Mouse (Mus musculus): Measurements from ENCODE around the gene Zfp184. TPM values are rescaled to one million over a fixed set of nuclear protein-coding genes. Genes with fewer than 3 reads are reported as not detected.

Zfp184 gene
- polyA plus RNA-seq, 1 experiment: 0.76 TPM

- Histone ChIP-seq H3K27ac (ENCODE audit: insufficient read depth, low read depth, low read length) (no peak overlapping the region), H3K4me1 (ENCODE audit: control insufficient read depth, insufficient read depth, low read length) (peaks cover 13% of the 10 kb centered on the region), H3K4me3 (ENCODE audit: insufficient read depth, low read length) (peak overlapping the region; percentile 50)
- no peak for TF ChIP-seq CTCF (IDR thresholded peaks at IDR 0.05; ENCODE audit: low read depth, low read length)
- TF ChIP-seq POLR2A (IDR thresholded peaks at IDR 0.05; ENCODE audit: borderline replicate concordance, low read depth, low read length): no peak
These were observed 52.4 kb downstream of the Zfp184 start for GRCm38 (mm10) chr13:21997201-21997820.

GRCm38 (mm10) chr13:21997821-21998220 lies 52.9 kb downstream of the Zfp184 start:
- TF ChIP-seq POLR2A (IDR thresholded peaks at IDR 0.05; ENCODE audit: borderline replicate concordance, low read depth, low read length): no peak
- TF ChIP-seq CTCF (IDR thresholded peaks at IDR 0.05; ENCODE audit: low read depth, low read length): no peak
- no peak overlapping the region for H3K4me3 ChIP-seq (ENCODE audit: insufficient read depth, low read length)

GRCm38 (mm10) chr13:21998412-21998811 lies 53.5 kb downstream of the Zfp184 start:
- Histone ChIP-seq H3K4me1 (ENCODE audit: control insufficient read depth, insufficient read depth, low read length) (peaks cover 23% of the 10 kb centered on the region), H3K4me3 (ENCODE audit: insufficient read depth, low read length) (no peak overlapping the region), H3K27ac (ENCODE audit: insufficient read depth, low read depth, low read length) (no peak overlapping the region)
- TF ChIP-seq CTCF (IDR thresholded peaks at IDR 0.05; ENCODE audit: low read depth, low read length) (no peak), POLR2A (IDR thresholded peaks at IDR 0.05; ENCODE audit: borderline replicate concordance, low read depth, low read length) (no peak)

More at GRCm38 (mm10) chr13:21997821-21998220, 52.9 kb downstream of the Zfp184 start:
- Histone ChIP-seq H3K27ac (ENCODE audit: insufficient read depth, low read depth, low read length) (no peak overlapping the region), H3K4me1 (ENCODE audit: control insufficient read depth, insufficient read depth, low read length) (peaks cover 17% of the 10 kb centered on the region)

DNA sequence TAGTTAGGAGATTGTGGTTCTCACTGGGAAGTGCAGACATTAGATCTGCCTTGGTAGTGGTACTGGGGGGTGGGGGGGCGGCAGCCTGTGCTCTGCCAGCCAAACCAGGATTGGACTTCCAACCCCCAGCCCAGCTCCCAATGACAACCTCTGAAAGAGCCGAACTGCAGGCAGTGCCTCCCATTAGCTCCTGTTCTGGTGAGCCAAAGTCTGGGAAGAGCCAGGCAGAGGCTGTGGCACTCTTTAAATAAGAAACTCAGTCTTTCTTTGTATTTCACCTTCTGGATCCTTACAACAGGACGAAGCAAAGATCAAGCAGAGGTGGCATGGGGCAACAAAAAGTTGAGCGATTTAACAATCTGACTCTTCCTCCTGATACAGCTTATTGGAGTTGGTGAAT lies 54.3 kb downstream of the Zfp184 start:
- Histone ChIP-seq H3K4me1 (ENCODE audit: control insufficient read depth, insufficient read depth, low read length) (peaks cover 29% of the 10 kb centered on the region), H3K4me3 (ENCODE audit: insufficient read depth, low read length) (no peak overlapping the region), H3K27ac (ENCODE audit: insufficient read depth, low read depth, low read length) (no peak overlapping the region)
- TF ChIP-seq POLR2A (IDR thresholded peaks at IDR 0.05; ENCODE audit: borderline replicate concordance, low read depth, low read length) (no peak), CTCF (IDR thresholded peaks at IDR 0.05; ENCODE audit: low read depth, low read length) (no peak)

DNA sequence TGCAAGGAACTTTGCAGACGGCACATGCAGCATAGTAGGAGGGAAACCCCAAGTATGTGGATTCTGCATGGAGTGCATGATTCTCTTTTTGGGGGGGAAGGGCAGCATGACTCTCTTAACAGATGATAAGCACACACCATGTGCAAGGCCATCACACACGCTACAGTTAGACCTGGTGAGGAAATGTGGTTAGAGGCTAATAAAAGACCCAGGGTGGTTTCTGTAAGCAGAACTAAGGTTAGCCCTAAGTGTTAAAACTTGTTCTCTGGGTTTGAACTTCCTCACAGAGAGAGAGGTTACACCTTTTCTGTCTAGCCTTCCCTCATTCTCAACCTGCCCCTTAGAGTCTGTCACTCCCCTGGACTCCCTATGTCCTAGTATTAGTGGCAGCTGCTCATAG lies 56.5 kb downstream of the Zfp184 start:
- H3K4me3 ChIP-seq (ENCODE audit: insufficient read depth, low read length): peak overlapping the region; percentile 35
- H3K4me1 ChIP-seq (ENCODE audit: control insufficient read depth, insufficient read depth, low read length): peaks cover 36% of the 10 kb centered on the region
- peak overlapping the region; percentile 35 for H3K27ac ChIP-seq (ENCODE audit: insufficient read depth, low read depth, low read length)
- TF ChIP-seq CTCF (IDR thresholded peaks at IDR 0.05; ENCODE audit: low read depth, low read length) (no peak), POLR2A (IDR thresholded peaks at IDR 0.05; ENCODE audit: borderline replicate concordance, low read depth, low read length) (no peak)

DNA sequence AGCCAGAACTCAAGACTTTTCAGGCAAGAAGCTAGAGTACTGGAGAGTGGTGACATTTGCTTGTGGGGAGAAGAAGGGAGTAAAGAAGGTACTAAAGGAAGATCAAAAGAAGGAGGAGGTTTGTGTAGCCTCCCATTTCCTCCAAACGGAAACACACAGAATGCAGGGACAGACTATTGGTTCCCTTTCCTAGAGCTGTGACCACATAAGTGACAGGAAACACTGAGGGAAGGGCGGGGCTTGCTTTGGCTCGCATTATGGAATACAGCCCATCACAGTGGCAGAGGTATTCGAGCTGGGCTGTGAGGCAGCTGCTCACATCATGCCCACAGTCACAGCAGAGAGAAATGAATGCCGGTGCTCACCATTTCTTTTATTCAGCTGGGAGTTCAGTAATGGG lies 56.9 kb downstream of the Zfp184 start:
- Histone ChIP-seq H3K27ac (ENCODE audit: insufficient read depth, low read depth, low read length) (peak overlapping the region; percentile 35), H3K4me1 (ENCODE audit: control insufficient read depth, insufficient read depth, low read length) (peaks cover 36% of the 10 kb centered on the region), H3K4me3 (ENCODE audit: insufficient read depth, low read length) (peak overlapping the region; percentile 35)
- TF ChIP-seq POLR2A (IDR thresholded peaks at IDR 0.05; ENCODE audit: borderline replicate concordance, low read depth, low read length) (no peak), CTCF (IDR thresholded peaks at IDR 0.05; ENCODE audit: low read depth, low read length) (no peak)

DNA sequence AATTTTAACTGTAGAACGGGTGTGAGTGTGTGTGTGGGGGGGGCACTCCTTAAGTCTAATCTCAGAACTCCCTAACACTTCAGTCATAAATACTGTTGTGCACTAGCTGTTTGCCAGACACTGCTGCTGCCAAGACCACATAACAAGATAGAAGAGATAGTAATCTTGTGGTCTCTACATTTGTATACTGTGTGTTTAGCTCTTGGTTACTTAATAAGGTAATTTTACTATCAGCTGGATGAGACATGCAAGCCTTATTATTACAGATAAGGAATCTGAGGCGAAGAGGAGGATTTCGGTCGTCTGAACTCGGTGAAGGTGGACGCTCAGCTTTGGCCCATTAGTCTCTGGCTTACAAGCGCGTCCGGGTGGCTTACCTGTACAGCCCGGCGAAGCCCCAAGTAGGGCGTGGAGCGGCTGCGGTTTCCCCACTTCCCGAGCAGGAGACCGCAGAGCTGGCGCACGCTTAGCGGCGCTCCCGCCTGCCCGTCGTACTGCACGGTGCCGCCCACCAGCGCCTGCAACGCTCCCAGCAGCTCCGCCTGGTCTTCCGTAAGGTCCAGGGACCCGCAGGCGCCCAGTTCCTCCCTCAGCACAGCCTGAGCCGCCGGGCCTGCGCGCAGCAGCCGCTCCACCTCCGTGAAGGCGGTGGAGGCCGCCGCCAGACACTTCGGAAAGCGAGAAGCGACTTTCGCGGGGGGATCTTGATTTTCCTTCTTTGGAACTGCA lies 60.9 kb downstream of the Zfp184 start:
- Histone ChIP-seq H3K4me3 (ENCODE audit: insufficient read depth, low read length) (peak overlapping the region; percentile 75), H3K4me1 (ENCODE audit: control insufficient read depth, insufficient read depth, low read length) (peaks cover 37% of the 10 kb centered on the region), H3K27ac (ENCODE audit: insufficient read depth, low read depth, low read length) (no peak overlapping the region)
- TF ChIP-seq POLR2A (IDR thresholded peaks at IDR 0.05; ENCODE audit: borderline replicate concordance, low read depth, low read length): no peak
- no peak for TF ChIP-seq CTCF (IDR thresholded peaks at IDR 0.05; ENCODE audit: low read depth, low read length)

DNA sequence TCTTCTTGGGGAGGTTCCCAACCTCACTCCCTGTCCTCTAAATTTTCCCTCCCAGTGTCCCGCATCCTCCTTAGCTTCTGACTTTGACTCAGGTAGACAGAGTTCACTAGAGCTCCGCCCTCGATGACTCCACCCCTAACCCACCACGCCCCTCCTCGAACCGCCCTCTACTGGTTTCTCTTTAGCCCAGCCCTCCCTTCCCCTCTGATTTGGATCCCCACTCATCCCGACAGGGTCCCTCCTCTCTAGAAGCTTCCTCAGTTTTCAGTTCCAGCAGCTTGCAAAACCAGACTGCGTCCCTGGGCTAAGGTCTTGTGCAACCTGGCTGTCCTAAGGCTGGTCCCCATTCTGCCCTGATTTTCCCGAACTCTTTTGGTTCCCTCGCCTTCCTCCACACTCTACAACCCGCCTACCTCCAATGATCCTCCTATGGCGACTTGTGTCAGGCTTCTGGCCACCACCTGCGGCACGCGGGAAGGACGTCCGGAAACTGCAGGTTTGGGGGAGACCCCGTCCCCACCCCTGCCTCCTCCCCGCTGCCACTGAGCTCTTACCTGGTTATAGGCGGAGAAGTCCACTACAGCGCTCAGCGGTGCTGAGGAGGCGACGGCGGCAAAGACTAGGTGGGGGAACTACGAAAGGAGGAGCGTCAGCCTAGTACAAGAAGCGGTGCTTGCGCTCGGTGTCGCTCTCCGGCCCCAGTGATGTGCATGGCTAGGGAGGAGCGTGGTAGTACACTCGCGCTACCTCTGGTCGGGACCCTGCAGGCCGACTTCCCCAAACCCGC lies 61.6 kb downstream of the Zfp184 start:
- no peak overlapping the region for H3K27ac ChIP-seq (ENCODE audit: insufficient read depth, low read depth, low read length)
- H3K4me1 ChIP-seq (ENCODE audit: control insufficient read depth, insufficient read depth, low read length): peaks cover 30% of the 10 kb centered on the region
- TF ChIP-seq CTCF (IDR thresholded peaks at IDR 0.05; ENCODE audit: low read depth, low read length): no peak
- no peak for TF ChIP-seq POLR2A (IDR thresholded peaks at IDR 0.05; ENCODE audit: borderline replicate concordance, low read depth, low read length)
- peak overlapping the region; percentile 75 for H3K4me3 ChIP-seq (ENCODE audit: insufficient read depth, low read length)

DNA sequence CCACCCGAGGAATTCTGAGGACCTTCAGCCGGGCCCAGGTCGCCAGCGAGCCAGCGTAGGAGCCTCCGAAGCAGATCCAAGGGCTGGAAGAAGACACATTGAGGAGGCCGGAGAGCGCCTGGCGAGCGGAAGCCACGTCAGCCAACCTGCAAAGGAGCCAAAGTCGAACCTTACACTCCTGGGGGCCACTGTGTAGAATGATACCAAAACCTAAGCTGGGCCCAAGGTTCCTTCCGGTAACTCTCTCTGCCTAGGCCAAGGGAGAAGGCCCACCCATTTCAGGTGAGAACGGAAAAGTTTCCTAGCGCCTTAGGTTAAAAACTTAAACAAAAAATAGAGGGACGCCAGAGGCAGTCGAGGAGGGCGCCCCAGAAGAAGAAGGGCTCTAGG lies 62.2 kb downstream of the Zfp184 start:
- Histone ChIP-seq H3K4me3 (ENCODE audit: insufficient read depth, low read length) (peak overlapping the region; percentile 75), H3K27ac (ENCODE audit: insufficient read depth, low read depth, low read length) (no peak overlapping the region), H3K4me1 (ENCODE audit: control insufficient read depth, insufficient read depth, low read length) (peaks cover 26% of the 10 kb centered on the region)
- TF ChIP-seq CTCF (IDR thresholded peaks at IDR 0.05; ENCODE audit: low read depth, low read length) (no peak), POLR2A (IDR thresholded peaks at IDR 0.05; ENCODE audit: borderline replicate concordance, low read depth, low read length) (no peak)

Data from bone marrow macrophage, adult 2 months (primary cell).